Mouse (Mus musculus) megakaryocyte, embryonic 14.5 days (primary cell): ENCODE data around the gene Dlx1.

Source experiments
- FLI1 ChIP-seq: IDR thresholded peaks from 2 replicates; pipeline ENCODE4 v1.6.1; 2012; ENCODE audit warnings: low read length, inconsistent platforms, mixed read lengths
- GATA1 ChIP-seq: IDR thresholded peaks from 3 replicates; pipeline ENCODE4 v1.6.1; 2012; ENCODE audit warnings: mixed read lengths, low read length, inconsistent platforms, borderline replicate concordance

DNA sequence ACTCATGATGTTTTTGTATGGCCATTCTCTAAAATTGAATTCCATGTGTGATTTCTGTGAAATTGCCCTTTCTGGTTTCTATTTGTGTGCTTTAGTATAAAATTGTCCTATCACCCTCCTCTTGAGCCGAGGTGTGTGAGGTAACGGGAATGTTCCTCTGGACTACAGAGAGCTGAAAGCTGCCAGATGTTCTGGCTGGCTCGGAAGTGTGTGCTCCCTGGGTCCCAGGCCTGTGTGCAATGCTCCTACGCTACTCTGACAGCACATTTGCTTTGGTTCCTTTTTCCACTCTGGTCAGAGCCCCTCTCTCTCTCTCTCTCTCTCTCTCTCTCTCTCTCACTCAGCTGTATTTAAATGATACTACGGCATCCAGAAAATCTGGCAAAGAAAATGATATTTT, 30.7 kb upstream of the Dlx1 start:
- TF ChIP-seq GATA1 = no peak
- no peak for TF ChIP-seq FLI1
